Mouse (Mus musculus): ENCODE measurements around the gene Cdk10. TPM values are rescaled to one million over a fixed set of nuclear protein-coding genes. Genes with fewer than 3 reads are reported as not detected.

Cdk10 gene
- polyA plus RNA-seq (2012; rRNA removed; ENCODE audit: low replicate concordance) = 35.7 and 43.0 TPM in 2 replicates

DNA sequence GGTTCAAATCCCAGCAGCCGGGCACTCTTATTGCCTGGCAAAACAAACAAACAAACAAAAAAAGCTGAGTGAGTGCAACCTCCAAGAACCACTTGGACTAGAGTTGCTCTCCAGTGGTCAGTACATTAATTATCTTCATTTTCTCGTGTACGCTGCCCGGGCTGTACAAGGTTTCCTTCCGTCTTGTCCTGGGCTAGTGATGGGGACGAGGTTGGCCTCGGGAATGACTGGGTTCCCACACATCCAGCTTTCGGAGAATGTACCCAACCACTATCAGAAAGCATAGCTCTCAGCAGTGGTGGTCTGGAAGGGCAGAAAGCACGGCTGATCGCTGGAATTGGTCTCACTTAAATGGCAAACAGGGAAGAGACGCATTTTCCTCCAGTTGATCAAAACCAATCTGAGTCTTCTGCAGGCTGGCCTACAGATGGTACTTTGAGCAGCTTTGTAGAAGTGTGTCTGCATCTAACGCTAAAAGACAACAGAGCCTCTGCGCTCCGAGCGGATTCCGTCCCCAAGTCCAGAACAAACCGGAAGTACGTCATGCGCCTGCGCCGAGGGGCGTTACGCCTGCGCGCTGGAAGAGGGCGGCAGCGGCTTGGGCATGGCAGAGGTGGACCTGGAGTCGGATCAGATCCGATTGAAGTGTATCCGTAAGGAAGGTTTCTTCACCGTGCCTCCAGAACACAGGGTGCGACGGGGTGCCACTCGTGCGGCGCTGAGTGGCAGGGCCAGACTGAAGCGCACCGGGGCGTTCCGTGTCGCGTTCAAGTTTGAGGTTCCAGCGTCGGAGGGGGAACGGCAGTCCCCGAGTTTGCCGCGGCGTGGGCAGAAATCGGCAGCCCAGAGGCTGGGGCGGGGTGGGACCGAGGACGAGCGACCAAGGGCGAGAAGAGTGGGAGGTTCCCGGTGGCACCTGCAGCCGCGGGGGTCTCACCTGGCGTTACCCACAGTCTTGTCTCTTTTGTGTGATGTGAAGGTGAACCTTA is at the start of gene Cdk10:
TSS of gene Cdk10 (plus strand) at position 565 of the 989 bp plus-strand sequence.

DNA sequence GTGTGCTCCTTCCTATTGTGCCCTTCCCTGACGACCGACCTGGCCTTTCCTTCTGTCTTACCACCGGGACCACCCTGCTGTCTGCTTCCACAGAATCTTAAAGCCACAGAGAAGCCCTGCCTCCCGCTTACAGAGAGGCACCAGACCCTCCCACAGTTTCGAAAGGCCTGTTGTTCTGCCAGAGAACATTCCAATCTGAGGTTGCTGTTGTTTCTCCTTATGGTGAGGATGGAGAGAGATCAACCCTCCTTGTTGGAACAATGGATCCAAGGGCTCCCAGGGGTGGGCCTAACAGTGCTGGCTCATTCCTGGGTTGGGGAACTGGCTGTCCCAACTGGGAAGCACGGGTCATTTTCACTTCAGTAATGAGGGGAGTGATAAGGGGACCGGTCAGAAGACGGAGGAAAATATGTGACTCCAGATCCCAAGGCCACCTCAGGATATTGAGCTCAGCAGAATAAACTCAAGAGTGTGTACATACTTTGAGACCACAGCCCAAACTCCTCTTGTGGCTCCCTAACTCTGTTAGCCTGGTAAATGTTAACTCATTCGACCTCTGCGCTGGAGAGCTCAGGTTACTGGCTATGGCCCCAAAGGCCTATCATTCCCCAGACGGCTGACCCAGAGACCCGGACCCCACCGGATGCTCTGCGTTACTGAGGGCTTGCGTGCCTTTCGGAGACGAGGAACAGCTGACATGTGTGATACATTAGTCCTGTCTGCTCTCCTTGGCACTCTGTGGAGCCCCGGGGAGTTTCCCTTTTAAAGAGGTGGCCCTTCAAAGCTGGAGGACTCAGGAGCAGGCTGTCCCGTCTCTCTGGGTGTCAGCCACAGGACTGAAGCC is 38.9 kb upstream of the Cdk10 start, which contains the start of gene Dpep1:
TSS of gene Dpep1 (plus strand) at position 677 of the 844 bp plus-strand sequence.

DNA sequence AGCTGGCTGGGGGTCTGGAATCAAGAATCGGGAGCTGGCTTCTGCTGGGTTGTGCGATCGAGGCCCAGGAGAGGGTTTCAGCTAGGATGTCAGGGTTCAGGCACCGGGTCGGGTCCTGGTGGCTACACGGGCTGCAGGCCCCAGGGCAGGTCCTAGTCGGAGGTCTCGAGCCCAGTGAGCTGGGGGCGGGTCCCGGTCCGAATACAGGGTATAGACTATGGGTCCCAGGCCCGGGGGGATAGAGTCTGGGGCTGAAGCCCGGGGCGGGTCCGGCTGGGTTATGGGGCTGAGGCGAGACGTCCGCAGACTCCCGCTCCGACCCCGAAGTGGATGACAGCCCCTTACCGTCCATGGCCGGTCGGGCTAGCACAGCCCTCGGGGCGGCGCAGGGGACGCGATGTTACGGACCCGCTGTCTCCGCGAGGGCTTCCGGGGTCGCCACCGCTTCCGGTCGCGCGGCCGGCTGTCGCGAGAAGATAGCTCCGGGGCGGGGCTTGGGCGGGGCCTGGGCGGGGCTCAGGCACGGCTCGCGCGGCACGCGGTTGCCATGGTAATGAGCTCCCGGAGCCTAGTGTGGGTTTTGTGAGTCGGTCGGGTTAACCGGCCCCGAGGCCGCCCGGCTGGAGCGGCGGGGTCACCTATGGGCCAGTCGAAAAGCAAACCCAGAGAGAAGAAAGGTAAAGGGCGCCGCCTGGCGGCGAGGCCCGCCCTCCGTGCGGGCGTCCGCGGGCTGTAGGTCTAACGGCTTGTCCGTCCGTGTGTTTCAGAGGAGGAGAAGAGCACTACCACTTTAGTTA is 12.1 kb upstream of the Cdk10 start, which contains the start of the genes Chmp1a and Spata33:
TSS of gene Chmp1a (minus strand) at position 443 of the 797 bp plus-strand sequence.
TSS of gene Spata33 (plus strand) at position 512 of the 797 bp plus-strand sequence.

DNA sequence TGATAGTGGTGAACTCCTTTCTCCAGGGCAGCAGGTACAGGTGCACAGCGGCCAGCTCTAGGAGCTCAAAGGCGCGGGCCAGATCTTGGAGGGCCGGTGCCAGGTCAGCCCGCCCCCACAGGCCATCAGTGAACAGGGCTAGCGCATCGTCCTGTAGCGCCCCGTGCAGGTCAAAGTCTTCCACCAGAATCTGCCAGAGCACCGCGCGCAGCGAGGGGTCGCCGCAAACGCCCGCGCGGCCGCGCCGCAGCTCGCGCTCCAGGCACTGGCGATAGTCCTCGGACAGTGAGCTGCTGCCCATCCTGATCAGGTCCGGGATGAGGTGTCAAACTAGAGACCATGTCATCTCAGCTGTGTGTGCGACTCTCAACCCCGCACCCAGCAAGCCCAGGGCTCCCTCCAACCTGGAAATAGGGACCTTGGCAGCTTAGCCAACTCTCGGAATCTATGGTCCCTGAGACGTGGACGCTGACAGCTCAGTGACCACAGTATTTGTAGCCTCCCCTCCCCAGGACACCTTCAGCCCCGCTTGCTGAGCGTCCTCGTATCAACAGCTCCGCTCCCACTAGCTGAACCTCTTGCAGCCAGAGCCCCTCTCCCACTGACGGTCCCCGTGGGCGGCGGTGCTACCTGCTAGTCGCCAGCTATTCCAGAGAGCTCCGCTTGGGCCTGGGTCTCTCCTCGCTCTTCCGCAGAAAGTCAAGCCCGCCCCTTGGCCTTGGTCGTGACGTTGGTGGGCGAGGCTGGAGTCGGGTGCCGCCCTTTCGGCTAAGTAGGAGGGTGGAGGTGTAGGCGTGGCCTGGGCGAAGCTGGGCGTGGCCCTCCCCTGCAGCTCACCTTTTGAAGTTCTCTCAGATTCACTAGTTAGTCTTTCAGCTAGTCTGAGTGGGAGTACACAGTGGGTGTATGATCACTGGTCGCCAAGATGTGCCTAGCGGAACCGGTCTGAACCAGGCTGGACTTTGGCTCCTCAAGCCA is 11.2 kb downstream of the Cdk10 start, which contains the start of gene Spata2l:
TSS of gene Spata2l (minus strand) at position 714 of the 978 bp plus-strand sequence.

DNA sequence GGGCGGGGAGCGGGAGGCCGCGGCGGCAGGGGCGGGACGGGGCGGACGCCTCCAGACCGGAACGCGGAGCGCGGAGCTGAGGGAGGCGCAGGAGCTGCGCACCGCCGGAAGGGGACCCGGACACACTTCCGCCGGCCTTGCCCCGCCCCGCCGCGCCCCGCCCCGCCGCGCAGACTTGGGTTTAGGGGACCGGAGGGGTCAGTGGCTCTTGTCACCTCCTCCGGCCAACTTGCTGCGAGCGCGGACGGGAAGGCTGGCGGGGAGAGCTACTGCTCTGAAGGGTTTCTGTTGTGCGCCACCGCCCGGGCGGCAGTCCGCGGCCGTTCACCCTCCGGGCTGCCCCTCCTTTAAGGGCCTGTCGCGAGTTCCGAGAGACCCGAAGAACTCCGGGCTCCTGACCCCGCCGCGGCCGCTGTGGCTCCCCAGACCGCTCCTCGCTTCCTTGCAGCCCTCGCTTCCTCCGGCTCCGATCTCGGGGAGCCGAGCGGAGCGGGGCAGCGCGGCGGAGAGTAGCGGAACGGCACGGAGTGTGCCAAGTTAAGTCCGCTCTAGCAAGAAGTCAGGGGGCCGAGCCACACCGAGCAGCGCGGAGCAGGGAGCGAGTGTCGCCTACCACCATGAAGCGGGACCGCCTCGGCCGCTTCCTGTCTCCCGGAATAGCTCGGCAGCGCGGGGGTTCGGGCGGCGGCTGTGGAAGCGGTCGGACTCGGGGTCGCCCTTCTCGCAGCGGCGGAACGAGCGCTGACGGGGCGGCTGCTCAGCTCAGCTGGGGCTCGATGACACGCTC is 29.6 kb downstream of the Cdk10 start, which contains the start of the genes Zfp276 and Vps9d1:
TSS of gene Zfp276 (plus strand) at position 97 of the 787 bp plus-strand sequence.
TSS of gene Vps9d1 (minus strand) at position 250 of the 787 bp plus-strand sequence.

Other genes starting within 250 kb of the Cdk10 start
- 34.4 and 43.1 TPM in 2 replicates for gene Ankrd11, start 182.6 kb upstream of the Cdk10 start, polyA plus RNA-seq (2012; rRNA removed; ENCODE audit: low replicate concordance)
- gene Spg7, start 161.9 kb upstream of the Cdk10 start, polyA plus RNA-seq (2012; rRNA removed; ENCODE audit: low replicate concordance) = 151 and 211 TPM in 2 replicates
- 1,912 and 2,891 TPM in 2 replicates for gene Rpl13, start 122.5 kb upstream of the Cdk10 start, polyA plus RNA-seq (2012; rRNA removed; ENCODE audit: low replicate concordance)
- 1.0 and 1.5 TPM in 2 replicates for gene Cpne7, start 107.5 kb upstream of the Cdk10 start, polyA plus RNA-seq (2012; rRNA removed; ENCODE audit: low replicate concordance)
- 0.79 and 2.6 TPM in 2 replicates for gene Sult5a1, start 66.5 kb upstream of the Cdk10 start, polyA plus RNA-seq (2012; rRNA removed; ENCODE audit: low replicate concordance)
- 120 and 652 TPM in 2 replicates for gene Dpep1, start 38.6 kb upstream of the Cdk10 start, polyA plus RNA-seq (2012; rRNA removed; ENCODE audit: low replicate concordance)
- gene Chmp1a, start 12.1 kb upstream of the Cdk10 start, polyA plus RNA-seq (2012; rRNA removed; ENCODE audit: low replicate concordance) = 98.3 and 162 TPM in 2 replicates
- 0.11 and 0.25 TPM in 2 replicates for gene Spata33, start 12.0 kb upstream of the Cdk10 start, polyA plus RNA-seq (2012; rRNA removed; ENCODE audit: low replicate concordance)
- gene Spata2l, start 11.4 kb downstream of the Cdk10 start, polyA plus RNA-seq (2012; rRNA removed; ENCODE audit: low replicate concordance) = 8.9 and 20.0 TPM in 2 replicates
- 26.1 and 27.8 TPM in 2 replicates for gene Zfp276, start 29.4 kb downstream of the Cdk10 start, polyA plus RNA-seq (2012; rRNA removed; ENCODE audit: low replicate concordance)
- 77.9 and 100 TPM in 2 replicates for gene Vps9d1, start 29.5 kb downstream of the Cdk10 start, polyA plus RNA-seq (2012; rRNA removed; ENCODE audit: low replicate concordance)
- gene Fanca, start 93.7 kb downstream of the Cdk10 start, polyA plus RNA-seq (2012; rRNA removed; ENCODE audit: low replicate concordance) = 19.5 and 32.4 TPM in 2 replicates
- gene Spire2, start 107.9 kb downstream of the Cdk10 start, polyA plus RNA-seq (2012; rRNA removed; ENCODE audit: low replicate concordance) = 27.8 and 46.5 TPM in 2 replicates
- 99.9 and 118 TPM in 2 replicates for gene Tcf25, start 148.9 kb downstream of the Cdk10 start, polyA plus RNA-seq (2012; rRNA removed; ENCODE audit: low replicate concordance)
- not detected in 2 replicates for gene Mc1r, start 182.3 kb downstream of the Cdk10 start, polyA plus RNA-seq (2012; rRNA removed; ENCODE audit: low replicate concordance)
- 7.2 and 15.3 TPM in 2 replicates for gene Tubb3, start 186.6 kb downstream of the Cdk10 start, polyA plus RNA-seq (2012; rRNA removed; ENCODE audit: low replicate concordance)
- 17.8 and 24.0 TPM in 2 replicates for gene Def8, start 198.7 kb downstream of the Cdk10 start, polyA plus RNA-seq (2012; rRNA removed; ENCODE audit: low replicate concordance)

Measured in duodenum, adult 2 months (tissue).